ENCODE assay signal across 8 mouse cellular contexts in genomic region chr17:24250988-24251319, GRCm38 (mm10). TPM values are rescaled to one million over a fixed set of nuclear protein-coding genes. Genes with fewer than 3 reads are reported as not detected.
DNase-seq lines count a peak whose midpoint lies in the region; ATAC-seq and TF ChIP-seq lines count a peak whose summit lies in the region.

No protein-coding gene starts in this region.

- H3K9ac ChIP-seq in limb, embryonic 12.5 days (replicated peaks) = peak overlapping the region; percentile 85

- under 1% methylated on average over 32 of the region's 32 CpGs for WGBS in limb, embryonic 12.5 days
- WGBS in small intestine, adult 2 months = under 1% methylated on average over 31 of the region's 32 CpGs

- H3K36me3 ChIP-seq in megakaryocyte, embryonic 14.5 days (replicated peaks; ENCODE audit: low read length) = peaks cover 26% of the 10 kb centered on the region
- H3K36me3 ChIP-seq in erythroblast, embryonic 14.5 days (ENCODE audit: control insufficient read depth) = peaks cover 44% of the 10 kb centered on the region
- H3K36me3 ChIP-seq in limb, embryonic 12.5 days = peaks cover 31% of the 10 kb centered on the region
- H3K36me3 ChIP-seq in small intestine, adult 2 months (ENCODE audit: control insufficient read depth, insufficient read depth, low read length) = peaks cover 2% of the 10 kb centered on the region; the same call in 1 of the 2 replicates

- peak overlapping the region; percentile 67 for H3K4me2 ChIP-seq in limb, embryonic 12.5 days

- no peak for ATAC-seq in megakaryocyte, adult 5-6 weeks (ENCODE audit: poor library complexity, severe bottlenecking)
- no peak; the same call in 1 of the 2 replicates for ATAC-seq in limb, embryonic 12.5 days (ENCODE audit: insufficient number of reproducible peaks, insufficient read depth, low FRiP score, low TSS enrichment, low read depth)

- H3K4me3 ChIP-seq in megakaryocyte, embryonic 14.5 days (replicated peaks) = peak overlapping the region; percentile 99
- H3K4me3 ChIP-seq in erythroblast, embryonic 14.5 days (replicated peaks) = peak overlapping the region; percentile 100
- H3K4me3 ChIP-seq in limb, embryonic 12.5 days (replicated peaks) = peak overlapping the region; percentile 75
- peak overlapping the region; percentile 98 for H3K4me3 ChIP-seq in small intestine, adult 2 months (ENCODE audit: low read depth, low read length)

- H3K9me3 ChIP-seq in megakaryocyte, embryonic 14.5 days = no peaks in the 10 kb centered on the region; the same call in 1 of the 2 replicates
- H3K9me3 ChIP-seq in erythroblast, embryonic 14.5 days (ENCODE audit: control insufficient read depth, low read length) = peaks cover 11% of the 10 kb centered on the region
- no peaks in the 10 kb centered on the region for H3K9me3 ChIP-seq in limb, embryonic 12.5 days

- peak overlapping the region; percentile 74 for H3K27ac ChIP-seq in limb, embryonic 12.5 days
- no peak overlapping the region for H3K27ac ChIP-seq in small intestine, adult 2 months (ENCODE audit: insufficient read depth, low read depth, low read length)

- no peaks in the 10 kb centered on the region for H3K27me3 ChIP-seq in megakaryocyte, embryonic 14.5 days (replicated peaks)
- H3K27me3 ChIP-seq in erythroblast, embryonic 14.5 days (ENCODE audit: control insufficient read depth) = peaks cover 8% of the 10 kb centered on the region
- no peaks in the 10 kb centered on the region for H3K27me3 ChIP-seq in limb, embryonic 12.5 days
- no peaks in the 10 kb centered on the region for H3K27me3 ChIP-seq in small intestine, adult 2 months (ENCODE audit: control insufficient read depth, insufficient read depth, low read length)

- TF ChIP-seq CTCF in small intestine, adult 2 months (IDR thresholded peaks at IDR 0.05; ENCODE audit: extremely low read depth, insufficient read length, insufficient replicate concordance, low read depth, low read length) = no peak

- H3K4me1 ChIP-seq in megakaryocyte, embryonic 14.5 days = peaks cover 25% of the 10 kb centered on the region
- peaks cover 43% of the 10 kb centered on the region for H3K4me1 ChIP-seq in erythroblast, embryonic 14.5 days (ENCODE audit: control insufficient read depth)
- H3K4me1 ChIP-seq in limb, embryonic 12.5 days (replicated peaks) = peaks cover 13% of the 10 kb centered on the region
- no peaks in the 10 kb centered on the region; the same call in 1 of the 2 replicates for H3K4me1 ChIP-seq in small intestine, adult 2 months (ENCODE audit: control insufficient read depth, insufficient read depth, insufficient read length, low read length)

- no peak for DNase-seq in ovary, postnatal 10 days (ENCODE audit: low spot score)
- no peak for DNase-seq in adipocyte (ENCODE audit: low spot score)
- no peak for DNase-seq in embryo, embryonic 10.5 days (ENCODE audit: low spot score)

- TF ChIP-seq POLR2A in small intestine, adult 2 months (IDR thresholded peaks at IDR 0.05; ENCODE audit: low read depth, low read length) = no peak

RNA-seq across cellular contexts. Expression of gene Ccnf, which starts 0.3 kb away (rescaled TPM):
- 14.9 and 32.9 TPM in 2 replicates for polyA plus RNA-seq in megakaryocyte, embryonic 14.5 days (2012; ENCODE audit: insufficient read depth, low replicate concordance)
- 34.1 and 35.1 TPM in 2 replicates for total RNA-seq in megakaryocyte, adult 5-6 weeks (2015)
- 40.4 and 49.4 TPM in 2 replicates for total RNA-seq in megakaryocyte, adult 5-6 weeks (2017)
- 14.4 and 15.8 TPM in 2 replicates for polyA plus RNA-seq in erythroblast, embryonic 14.5 days (2012)
- 90.7 and 92.7 TPM in 2 replicates for polyA plus RNA-seq in limb, embryonic 12.5 days (2016; fragmentation: Nextera tagmentation; extraction: Ambion mirVana)
- polyA plus RNA-seq in small intestine, adult 2 months (2012; rRNA removed) = 4.1 and 8.4 TPM in 2 replicates

RNA-seq across cellular contexts. Expression of gene Tedc2, which starts 30.3 kb away (rescaled TPM):
- 7.4 and 13.2 TPM in 2 replicates for polyA plus RNA-seq in megakaryocyte, embryonic 14.5 days (2012; ENCODE audit: insufficient read depth, low replicate concordance)
- 6.6 and 7.8 TPM in 2 replicates for total RNA-seq in megakaryocyte, adult 5-6 weeks (2015)
- total RNA-seq in megakaryocyte, adult 5-6 weeks (2017) = 12.3 and 13.5 TPM in 2 replicates
- 5.8 and 7.7 TPM in 2 replicates for polyA plus RNA-seq in erythroblast, embryonic 14.5 days (2012)
- 18.3 and 20.2 TPM in 2 replicates for polyA plus RNA-seq in limb, embryonic 12.5 days (2016; fragmentation: Nextera tagmentation; extraction: Ambion mirVana)
- polyA plus RNA-seq in small intestine, adult 2 months (2012; rRNA removed) = 4.2 and 4.6 TPM in 2 replicates

RNA-seq across cellular contexts. Expression of gene Ntn3, which starts 41.6 kb away (rescaled TPM):
- 0.25 TPM in 1 of 2 replicates, not detected in the other for polyA plus RNA-seq in megakaryocyte, embryonic 14.5 days (2012; ENCODE audit: insufficient read depth, low replicate concordance)
- total RNA-seq in megakaryocyte, adult 5-6 weeks (2015) = 0.11 TPM in 1 of 2 replicates, not detected in the other
- 0.08 TPM in 1 of 2 replicates, not detected in the other for total RNA-seq in megakaryocyte, adult 5-6 weeks (2017)
- 0.36 and 0.47 TPM in 2 replicates for polyA plus RNA-seq in erythroblast, embryonic 14.5 days (2012)
- polyA plus RNA-seq in limb, embryonic 12.5 days (2016; fragmentation: Nextera tagmentation; extraction: Ambion mirVana) = 19.5 and 19.8 TPM in 2 replicates
- polyA plus RNA-seq in small intestine, adult 2 months (2012; rRNA removed) = 1.3 and 1.6 TPM in 2 replicates

RNA-seq across cellular contexts. Expression of gene Tbc1d24, which starts 45.6 kb away (rescaled TPM):
- 1.1 TPM in 1 of 2 replicates, not detected in the other for polyA plus RNA-seq in megakaryocyte, embryonic 14.5 days (2012; ENCODE audit: insufficient read depth, low replicate concordance)
- 5.5 and 11.8 TPM in 2 replicates for total RNA-seq in megakaryocyte, adult 5-6 weeks (2015)
- total RNA-seq in megakaryocyte, adult 5-6 weeks (2017) = 4.0 and 4.6 TPM in 2 replicates
- polyA plus RNA-seq in erythroblast, embryonic 14.5 days (2012) = 0.44 and 0.61 TPM in 2 replicates
- polyA plus RNA-seq in limb, embryonic 12.5 days (2016; fragmentation: Nextera tagmentation; extraction: Ambion mirVana) = 6.7 and 9.9 TPM in 2 replicates
- 11.4 and 62.9 TPM in 2 replicates for polyA plus RNA-seq in small intestine, adult 2 months (2012; rRNA removed)
